Mouse (Mus musculus): ENCODE measurements around the gene Esr1.

The Esr1 gene

DNA sequence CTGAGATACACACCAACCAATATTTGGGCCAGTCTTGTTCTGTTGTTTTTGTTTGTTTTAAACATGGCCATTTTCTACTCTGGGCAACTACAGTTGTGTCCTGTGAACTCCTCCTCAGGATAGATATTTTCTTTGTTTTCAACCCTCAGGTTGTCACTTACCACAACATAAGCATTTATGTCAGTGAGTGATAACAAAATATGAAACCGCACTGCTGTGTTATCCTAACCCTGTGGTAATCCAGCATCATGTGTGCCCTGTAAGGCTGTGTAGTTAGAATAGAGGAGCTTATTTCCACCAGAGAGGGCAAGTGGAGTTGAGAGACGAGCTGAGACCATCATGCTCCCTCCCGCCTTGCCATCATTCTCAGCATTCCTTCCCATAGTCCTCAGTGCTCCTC lies 385.2 kb downstream of the Esr1 start:
- DNase-seq = no peak

DNA sequence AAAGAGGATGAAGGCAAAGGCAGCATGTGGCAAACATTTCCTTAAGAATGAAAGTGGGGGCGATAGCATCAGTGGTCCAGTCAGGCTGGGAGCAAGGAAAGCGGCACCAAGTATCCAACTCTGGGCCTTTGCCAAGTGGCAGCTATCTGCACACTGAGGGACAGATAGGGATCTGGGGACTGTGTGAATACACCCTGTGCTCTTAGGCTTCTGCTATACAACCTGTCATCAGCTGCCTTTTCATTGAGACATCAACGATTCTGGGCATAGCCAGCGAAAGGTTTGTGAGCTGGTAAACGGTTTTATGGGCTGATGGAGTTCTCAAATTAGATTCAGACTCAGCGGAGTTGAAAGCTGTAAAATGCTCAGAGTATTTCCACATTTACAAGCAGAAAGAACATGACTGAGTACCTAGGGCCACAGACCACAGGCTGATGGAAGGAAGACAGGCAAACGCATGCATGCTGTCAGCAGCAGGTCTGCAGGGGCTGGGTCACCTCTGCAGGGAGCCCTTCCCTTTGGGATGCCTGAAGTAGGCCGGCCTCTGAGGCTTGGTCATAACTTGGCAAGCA lies 397.5 kb downstream of the Esr1 start:
- DNase-seq = no peak

DNA sequence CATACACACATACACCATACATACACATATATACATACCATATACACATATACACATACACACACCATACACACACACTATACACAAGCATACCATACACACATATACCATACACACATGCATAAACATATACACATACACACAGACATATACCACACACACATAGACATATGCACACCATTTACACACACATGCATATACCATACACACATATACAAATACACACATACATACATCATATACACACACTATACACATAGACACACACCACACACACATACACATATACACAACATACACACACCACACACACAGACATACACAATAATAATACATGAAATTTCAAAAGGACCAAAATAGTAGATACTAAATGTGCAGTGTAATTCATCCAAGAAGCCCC lies 400.6 kb downstream of the Esr1 start:
- DNase-seq = no peak

DNA sequence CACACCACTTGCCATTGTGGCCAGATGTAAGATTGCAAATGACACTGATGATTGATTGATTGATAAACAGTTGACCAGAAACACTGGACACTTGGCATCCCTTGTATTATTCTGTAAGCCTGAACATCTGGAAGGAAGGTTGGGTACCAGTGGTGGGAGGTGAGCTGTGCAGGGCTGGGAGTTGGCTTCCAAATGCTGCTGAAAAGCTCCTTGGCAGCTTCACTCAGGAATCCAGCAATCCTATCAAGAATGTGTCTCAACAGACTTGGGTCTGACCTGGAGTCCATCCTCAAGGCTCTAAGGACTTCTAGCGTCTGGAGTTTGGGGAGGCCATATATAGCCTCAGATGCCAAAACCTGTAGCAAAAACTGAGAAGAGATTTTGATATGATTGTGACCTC lies 403.6 kb downstream of the Esr1 start:
- DNase-seq = no peak

DNA sequence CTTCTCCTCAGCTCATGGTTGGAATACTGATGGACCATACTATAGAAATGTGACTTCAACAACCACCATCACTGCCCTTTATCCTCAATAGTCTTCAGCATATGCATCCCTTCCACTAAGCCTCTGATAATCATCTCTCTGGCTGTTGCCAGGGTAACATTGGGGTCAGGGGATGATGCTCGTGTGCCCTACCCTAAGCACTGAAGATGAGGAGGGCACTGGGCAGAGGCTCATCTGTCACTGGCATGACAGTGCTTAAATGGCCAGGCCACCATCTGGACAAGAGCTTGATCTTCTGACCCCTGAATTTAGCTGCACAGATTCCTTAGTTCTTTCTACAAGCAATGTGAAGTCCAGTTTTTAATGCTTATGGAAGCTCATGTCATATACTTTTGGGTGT lies 405.8 kb downstream of the Esr1 start:
- no peak for DNase-seq

DNA sequence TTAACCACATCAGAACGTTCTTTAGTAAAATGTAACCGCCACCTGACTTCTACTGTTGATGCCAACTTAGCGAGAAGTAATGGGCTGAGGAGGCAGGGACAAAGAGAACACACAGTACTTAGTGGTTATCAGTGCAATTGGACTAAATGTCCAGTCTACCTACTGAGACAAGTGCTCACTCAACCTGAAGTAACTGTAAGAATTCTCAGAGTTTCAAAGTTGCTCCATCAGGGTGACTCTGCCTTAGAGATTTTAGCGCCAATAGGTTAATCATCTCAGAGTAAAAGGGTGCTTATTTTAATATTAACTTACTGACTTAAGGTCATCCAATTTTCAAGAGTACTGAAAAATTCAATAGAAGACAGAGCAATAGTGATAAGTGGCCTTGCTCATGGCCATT lies 414.5 kb downstream of the Esr1 start:
- no peak for DNase-seq

DNA sequence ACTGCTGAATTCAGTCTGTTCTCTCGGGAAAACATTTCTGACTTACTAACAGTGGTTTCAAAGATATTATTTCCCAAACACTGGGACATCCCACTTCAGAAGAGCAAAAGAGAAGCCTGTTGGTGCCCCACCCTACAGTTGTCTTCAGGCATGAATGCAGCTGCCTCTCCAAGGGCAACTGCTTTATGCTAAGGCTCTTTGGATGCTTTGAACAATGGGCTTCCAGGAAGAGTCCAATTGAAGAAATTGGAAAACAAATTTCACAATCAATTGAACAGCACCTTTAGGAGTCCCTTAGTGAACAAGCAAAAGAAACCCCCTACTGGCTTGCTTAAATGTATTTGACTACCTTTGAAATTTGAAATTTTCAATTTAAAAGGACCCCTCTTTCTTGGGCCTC lies 415.8 kb downstream of the Esr1 start:
- no peak for DNase-seq

DNA sequence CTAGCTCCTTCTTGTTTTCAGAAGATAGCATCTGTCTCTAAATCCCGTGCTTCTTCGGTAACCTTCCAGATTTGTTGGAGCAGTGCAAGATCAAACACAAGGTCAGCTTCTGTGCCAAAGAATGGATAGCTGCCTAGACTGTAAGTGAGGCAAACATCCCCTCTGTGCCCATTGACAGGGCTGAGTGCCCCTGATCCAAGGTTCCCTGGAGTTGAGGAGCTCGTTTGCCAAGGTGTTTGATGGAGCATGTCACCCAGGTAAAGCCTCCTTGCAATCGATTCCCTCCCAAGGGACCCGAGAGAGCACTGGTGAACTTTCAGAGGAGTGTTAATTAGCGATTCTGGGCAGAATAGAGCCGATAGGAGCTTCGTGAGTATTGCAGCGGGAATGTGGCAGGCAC lies 416.9 kb downstream of the Esr1 start:
- DNase-seq = no peak

DNA sequence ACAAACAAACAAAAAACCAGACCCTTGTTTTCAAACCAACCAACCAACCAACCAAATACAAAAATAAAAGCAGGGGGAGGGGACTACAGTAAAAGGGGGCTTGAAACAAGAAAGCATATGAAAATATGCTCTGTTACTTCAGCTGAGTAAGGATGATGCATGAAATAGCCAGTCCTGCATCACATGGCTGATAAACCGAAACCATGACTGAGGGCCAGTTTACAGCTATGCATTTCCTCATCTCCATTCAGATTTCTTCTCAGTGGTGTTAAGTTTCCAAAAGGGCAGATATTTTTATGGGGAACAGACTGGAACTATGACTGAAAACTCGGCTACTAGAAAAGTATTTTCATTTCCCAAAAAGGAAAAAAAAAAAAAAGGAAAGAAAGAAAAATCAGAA lies 417.8 kb downstream of the Esr1 start:
- DNase-seq = no peak

DNA sequence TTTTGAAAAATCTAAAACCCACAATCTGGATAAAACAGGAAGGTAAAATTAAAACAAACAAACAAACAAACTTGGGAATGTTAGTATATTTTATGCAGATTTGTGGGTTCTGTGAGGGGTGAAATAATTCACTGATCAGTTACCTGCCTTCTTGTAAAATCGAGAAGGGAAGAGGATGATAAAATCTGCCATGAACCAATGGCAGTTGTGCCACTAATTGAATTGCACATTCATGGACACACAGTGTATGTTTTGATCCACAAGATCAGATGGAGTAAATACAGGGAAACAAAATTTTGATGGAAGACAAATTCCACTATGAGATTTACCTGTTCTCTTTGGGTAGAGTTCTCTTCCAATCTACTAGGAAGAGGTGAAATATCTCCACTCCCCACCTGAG lies 418.5 kb downstream of the Esr1 start:
- no peak for DNase-seq

DNA sequence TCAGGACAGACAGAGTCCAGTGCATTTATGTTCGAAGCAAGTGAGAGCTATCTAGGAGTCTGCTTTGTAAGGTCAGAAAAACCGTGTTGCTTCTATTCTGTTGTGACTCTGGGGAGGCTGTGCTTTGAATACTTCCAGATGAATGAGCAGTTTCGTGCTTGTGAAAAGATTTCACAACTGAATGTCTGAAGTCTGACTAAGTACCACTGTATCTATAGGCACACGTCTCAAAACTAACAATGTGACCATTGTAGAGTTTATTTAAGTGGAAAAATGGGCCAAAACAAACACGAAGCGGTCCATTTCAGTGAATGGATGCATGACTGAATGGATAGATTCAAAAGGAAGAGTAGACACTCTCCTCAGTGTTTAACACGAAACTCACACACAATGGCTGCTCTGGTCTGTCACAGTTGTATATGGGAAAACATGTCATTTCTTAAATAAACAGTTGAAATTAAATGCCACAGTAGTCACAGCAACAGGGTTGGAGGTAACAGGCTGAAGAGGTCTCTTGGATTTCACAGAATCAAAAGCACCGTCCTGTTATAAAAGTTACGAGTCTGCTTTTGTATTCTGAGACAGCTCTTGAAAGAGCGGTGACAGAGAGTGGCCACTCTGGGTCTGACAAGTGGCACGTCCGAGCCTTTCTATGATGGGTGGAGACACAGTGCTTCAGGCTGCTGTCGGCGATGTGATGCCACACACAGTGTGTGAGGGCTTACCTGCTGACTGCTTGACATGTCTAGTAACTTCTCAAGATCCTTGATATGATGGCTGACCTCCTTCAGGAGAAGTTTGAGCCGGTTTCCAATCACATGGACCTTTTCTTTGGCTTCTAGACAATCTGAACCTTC lies 421.0 kb downstream of the Esr1 start:
- no peak for DNase-seq

DNA sequence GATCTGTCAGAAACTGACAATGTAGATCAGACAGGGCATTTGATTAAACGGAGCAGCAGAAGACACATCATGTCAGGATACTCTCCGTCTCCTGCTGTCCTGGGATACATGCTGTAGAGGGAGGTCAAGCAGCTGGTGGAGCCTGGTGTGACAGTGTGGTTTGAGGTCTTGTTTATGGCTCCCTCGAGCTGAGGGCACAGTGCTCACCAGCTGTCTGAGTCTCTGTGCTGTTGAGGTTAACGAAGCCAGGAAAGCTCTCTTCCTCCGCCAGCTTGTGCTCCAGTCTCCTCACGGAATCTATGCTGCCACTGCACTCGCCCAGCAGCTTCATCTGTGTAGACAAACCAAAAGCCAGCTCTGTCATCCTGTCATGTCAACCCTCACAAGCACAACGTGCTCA lies 429.9 kb downstream of the Esr1 start:
- no peak for DNase-seq

DNA sequence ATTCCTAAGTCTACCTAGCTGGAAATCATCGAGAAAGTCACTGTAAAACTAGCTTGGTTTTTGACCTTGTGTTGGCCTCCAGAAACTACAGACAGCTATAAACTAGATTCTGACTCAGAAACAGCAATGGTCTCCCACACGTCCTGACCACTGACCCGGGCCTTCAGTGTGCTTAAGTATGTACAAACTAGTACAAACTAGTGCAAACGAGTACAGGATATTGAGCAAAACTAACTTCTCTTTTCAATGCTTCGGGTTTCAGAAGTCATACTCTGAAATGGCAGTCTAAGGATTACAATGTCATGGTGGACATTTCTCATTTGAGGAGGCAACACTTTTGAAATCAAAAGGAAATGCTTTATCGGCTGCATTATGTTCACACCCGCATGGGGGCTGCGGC lies 433.1 kb downstream of the Esr1 start:
- DNase-seq = no peak

DNA sequence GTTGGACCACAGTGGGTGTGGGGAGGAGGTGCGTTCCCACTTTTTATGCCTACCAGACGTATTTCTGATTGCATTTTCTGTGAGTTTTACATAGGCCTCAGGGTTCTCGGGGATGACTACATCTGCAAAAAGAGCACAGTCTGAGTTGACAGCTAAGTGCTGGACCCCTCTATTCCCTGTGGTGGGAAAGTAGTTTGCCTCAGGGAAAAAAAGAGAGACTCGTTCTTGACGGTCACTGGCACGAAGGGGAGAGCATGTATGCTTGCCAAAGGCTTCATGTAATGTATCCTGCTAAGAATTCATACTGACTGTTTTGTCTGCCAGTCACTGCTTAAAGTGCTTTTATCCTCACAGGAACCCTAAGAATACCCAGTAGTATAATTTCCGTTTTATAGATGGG lies 433.8 kb downstream of the Esr1 start:
- DNase-seq = no peak

DNA sequence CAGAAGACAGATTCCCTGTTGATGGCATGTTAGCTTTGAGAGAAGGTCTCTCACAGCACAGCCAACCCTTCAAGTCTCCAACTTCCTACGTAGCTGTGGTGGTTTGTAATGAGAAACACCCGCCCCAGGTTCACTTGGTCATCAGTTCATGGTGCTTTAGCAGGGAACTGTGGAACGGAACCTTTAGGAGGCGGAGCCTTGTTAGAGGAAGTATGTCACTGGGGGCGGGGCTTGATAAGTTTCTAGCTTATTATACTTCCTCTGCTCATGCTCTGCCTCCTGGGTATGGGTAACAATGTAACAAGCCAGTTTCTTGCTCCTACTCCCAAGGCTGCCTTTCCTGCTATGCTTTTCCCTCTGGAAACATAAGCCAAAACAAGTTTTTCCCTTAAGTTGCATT lies 434.3 kb downstream of the Esr1 start:
- DNase-seq = no peak
